Mouse (Mus musculus): Measurements from ENCODE around the gene Ttf1.

GRCm38 (mm10) chr2:29099646-29100045 is 39.6 kb downstream of the Ttf1 start:
- TF ChIP-seq GATA1 (IDR thresholded peaks at IDR 0.05; ENCODE audit: borderline replicate concordance, low read length) (no peak), FLI1 (IDR thresholded peaks at IDR 0.05; ENCODE audit: low read length) (no peak)
